Mouse (Mus musculus): Measurements from ENCODE around the gene Ubap2l. TPM values are rescaled to one million over a fixed set of nuclear protein-coding genes. Genes with fewer than 3 reads are reported as not detected.

Ubap2l gene
- polyA plus RNA-seq, 1 experiment from 2014 or later = 195 TPM

DNA sequence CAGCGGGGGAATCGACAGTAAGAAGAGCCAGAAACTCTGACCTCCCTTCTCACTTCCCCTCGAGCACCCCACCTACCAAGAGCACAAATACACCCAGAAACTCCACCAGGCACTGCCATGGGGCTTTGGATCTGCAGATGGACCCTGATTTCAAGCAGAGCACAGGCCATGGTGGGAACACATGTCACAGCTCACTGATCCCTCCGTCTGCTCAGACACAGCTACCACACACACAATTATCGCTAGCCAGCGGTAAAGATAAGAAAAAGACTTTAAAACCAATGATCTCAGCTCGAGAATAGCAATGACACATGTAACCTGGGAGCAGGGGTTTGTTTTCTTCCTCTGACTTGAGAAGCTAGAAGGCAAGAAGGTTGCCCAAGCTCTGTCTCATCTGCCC lies 83.9 kb downstream of the Ubap2l start:
- Histone ChIP-seq H3K9me3 (replicated peaks; ENCODE audit: control insufficient read depth, low read length) (no peaks in the 10 kb centered on the region), H3K27me3 (ENCODE audit: control insufficient read depth, insufficient read depth, low read length) (no peaks in the 10 kb centered on the region), H3K4me3 (ENCODE audit: low read depth, low read length) (no peak overlapping the region), H3K4me1 (ENCODE audit: control insufficient read depth, insufficient read depth, low read length) (peaks cover 16% of the 10 kb centered on the region), H3K27ac (ENCODE audit: low read depth, low read length) (no peak overlapping the region), H3K36me3 (ENCODE audit: control insufficient read depth, insufficient read depth, low read length) (no peaks in the 10 kb centered on the region), H3K9ac (ENCODE audit: low read depth, low read length) (no peak overlapping the region), H3K4me2 (no peak overlapping the region)
- no peak for ATAC-seq (replicated peaks; ENCODE audit: insufficient number of reproducible peaks, low FRiP score, low TSS enrichment)
- WGBS (ENCODE audit: insufficient replicate concordance) = 54% methylated on average over 7 of the region's 7 CpGs

DNA sequence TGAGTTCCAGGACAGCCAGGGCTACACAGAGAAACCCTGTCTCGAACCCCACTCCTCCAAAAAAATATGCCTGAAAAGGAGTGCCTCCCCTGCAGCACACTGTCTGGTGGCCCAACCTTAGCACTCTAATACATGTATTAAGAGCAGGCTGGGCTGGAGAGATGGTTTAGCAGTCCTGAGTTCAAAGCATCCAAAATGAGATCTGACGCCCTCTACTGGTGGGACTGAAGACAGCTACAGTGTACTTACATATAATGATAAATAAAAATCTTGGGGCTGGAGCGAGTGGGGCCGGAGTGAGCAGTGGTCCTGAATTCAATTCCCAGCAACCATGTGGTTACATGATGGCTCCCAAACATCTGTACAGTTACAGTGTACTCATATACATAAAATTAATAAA lies 85.5 kb downstream of the Ubap2l start:
- no peaks in the 10 kb centered on the region for H3K36me3 ChIP-seq (ENCODE audit: control insufficient read depth, insufficient read depth, low read length)
- H3K9ac ChIP-seq (ENCODE audit: low read depth, low read length) = no peak overlapping the region
- no peak overlapping the region for H3K4me2 ChIP-seq
- no peaks in the 10 kb centered on the region for H3K9me3 ChIP-seq (replicated peaks; ENCODE audit: control insufficient read depth, low read length)
- no peak overlapping the region for H3K4me3 ChIP-seq (ENCODE audit: low read depth, low read length)
- WGBS (ENCODE audit: insufficient replicate concordance) = 70% methylated on average over 4 of the region's 4 CpGs
- H3K27ac ChIP-seq (ENCODE audit: low read depth, low read length) = no peak overlapping the region
- H3K4me1 ChIP-seq (ENCODE audit: control insufficient read depth, insufficient read depth, low read length) = peaks cover 17% of the 10 kb centered on the region
- ATAC-seq (replicated peaks; ENCODE audit: insufficient number of reproducible peaks, low FRiP score, low TSS enrichment) = no peak
- H3K27me3 ChIP-seq (ENCODE audit: control insufficient read depth, insufficient read depth, low read length) = no peaks in the 10 kb centered on the region

DNA sequence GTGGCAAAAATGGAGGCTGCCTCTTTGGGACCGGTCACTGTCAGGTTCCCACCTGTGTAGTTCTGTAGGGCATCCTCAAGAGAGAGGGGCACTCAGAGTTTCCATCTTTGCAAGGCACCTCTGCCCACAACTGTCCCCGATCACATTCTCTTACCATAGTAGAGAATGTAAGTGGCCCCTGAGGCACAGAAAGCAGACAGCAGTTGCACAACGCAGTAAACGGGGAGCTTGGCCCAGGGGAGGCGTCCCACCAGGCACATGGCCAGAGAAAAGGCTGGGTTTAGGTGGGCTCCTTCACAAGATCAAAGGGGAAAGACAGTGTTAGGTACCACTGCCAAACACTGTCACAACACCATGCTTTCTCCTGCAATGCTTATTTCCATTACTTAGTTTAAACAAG lies 86.5 kb downstream of the Ubap2l start:
- H3K4me1 ChIP-seq (ENCODE audit: control insufficient read depth, insufficient read depth, low read length) = peaks cover 27% of the 10 kb centered on the region
- no peak overlapping the region for H3K4me3 ChIP-seq (ENCODE audit: low read depth, low read length)
- ATAC-seq (replicated peaks; ENCODE audit: insufficient number of reproducible peaks, low FRiP score, low TSS enrichment) = no peak
- H3K4me2 ChIP-seq = no peak overlapping the region
- H3K9ac ChIP-seq (ENCODE audit: low read depth, low read length) = no peak overlapping the region
- H3K36me3 ChIP-seq (ENCODE audit: control insufficient read depth, insufficient read depth, low read length) = no peaks in the 10 kb centered on the region
- H3K27me3 ChIP-seq (ENCODE audit: control insufficient read depth, insufficient read depth, low read length) = no peaks in the 10 kb centered on the region
- H3K27ac ChIP-seq (ENCODE audit: low read depth, low read length) = no peak overlapping the region
- 87% methylated on average over 5 of the region's 5 CpGs for WGBS (ENCODE audit: insufficient replicate concordance)
- no peaks in the 10 kb centered on the region for H3K9me3 ChIP-seq (replicated peaks; ENCODE audit: control insufficient read depth, low read length)

DNA sequence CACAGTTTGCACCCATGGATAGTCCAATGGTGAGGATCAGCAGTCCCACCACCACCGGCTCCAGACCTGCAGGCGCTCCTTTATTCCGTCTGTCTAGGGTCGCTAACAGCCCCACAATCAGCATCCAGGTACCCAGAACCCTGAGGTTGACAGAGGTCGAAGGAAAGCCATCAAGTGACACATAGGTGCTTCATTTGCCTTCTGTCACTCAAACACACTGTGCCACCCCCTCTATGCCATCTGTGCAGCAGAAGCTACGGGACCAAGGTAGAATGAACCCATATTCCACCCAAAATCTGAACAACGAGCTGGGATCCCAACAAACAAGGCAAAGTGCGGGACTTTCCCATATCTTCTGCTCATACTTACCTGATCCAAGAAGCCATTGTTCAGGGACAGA lies 86.9 kb downstream of the Ubap2l start:
- Histone ChIP-seq H3K36me3 (ENCODE audit: control insufficient read depth, insufficient read depth, low read length) (no peaks in the 10 kb centered on the region), H3K4me2 (no peak overlapping the region), H3K9ac (ENCODE audit: low read depth, low read length) (no peak overlapping the region), H3K9me3 (replicated peaks; ENCODE audit: control insufficient read depth, low read length) (no peaks in the 10 kb centered on the region), H3K27ac (ENCODE audit: low read depth, low read length) (no peak overlapping the region), H3K27me3 (ENCODE audit: control insufficient read depth, insufficient read depth, low read length) (no peaks in the 10 kb centered on the region), H3K4me1 (ENCODE audit: control insufficient read depth, insufficient read depth, low read length) (peaks cover 30% of the 10 kb centered on the region), H3K4me3 (ENCODE audit: low read depth, low read length) (no peak overlapping the region)
- 91% methylated on average over 8 of the region's 8 CpGs for WGBS (ENCODE audit: insufficient replicate concordance)
- no peak for ATAC-seq (replicated peaks; ENCODE audit: insufficient number of reproducible peaks, low FRiP score, low TSS enrichment)

DNA sequence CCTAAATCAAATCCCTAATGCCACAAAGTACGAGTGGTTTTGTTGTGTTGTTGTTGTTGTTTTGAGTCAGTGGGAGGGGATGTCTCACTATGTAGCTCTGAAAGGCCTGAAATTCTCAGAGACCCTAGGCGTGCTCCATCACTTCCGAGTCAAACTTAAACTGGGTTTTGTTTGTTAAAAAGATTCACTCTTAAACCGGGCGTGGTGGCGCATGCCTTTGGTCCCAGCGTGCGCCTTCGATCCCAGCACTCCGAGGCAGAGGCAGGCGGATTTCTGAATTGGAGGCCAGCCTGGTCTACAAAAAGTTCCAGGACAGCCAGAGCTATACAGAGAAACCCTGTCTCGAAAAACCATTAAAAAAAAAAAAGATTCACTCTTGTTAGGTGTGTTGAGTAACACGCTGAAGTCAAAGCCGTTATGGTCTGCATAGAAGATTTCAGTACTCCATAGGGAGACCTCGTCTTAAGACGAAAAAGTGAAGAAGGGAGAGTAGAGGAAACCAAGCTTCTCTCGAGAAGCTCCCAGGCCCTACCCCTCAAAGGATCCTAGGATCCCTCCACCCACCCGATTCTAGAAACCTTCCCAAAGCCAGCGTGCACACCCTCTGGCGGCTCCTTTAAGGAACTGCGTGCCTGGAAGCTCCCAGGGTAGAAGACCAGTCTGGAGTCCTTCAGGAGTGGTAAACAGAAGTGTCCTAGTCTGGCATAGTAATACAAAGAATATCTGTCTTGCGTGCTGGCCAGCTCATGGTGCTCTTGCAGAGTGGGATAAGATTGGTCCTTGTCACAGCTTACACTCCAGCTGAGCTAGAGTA lies 88.3 kb downstream of the Ubap2l start:
- ATAC-seq (replicated peaks; ENCODE audit: insufficient number of reproducible peaks, low FRiP score, low TSS enrichment) = no peak
- peaks cover 41% of the 10 kb centered on the region for H3K4me1 ChIP-seq (ENCODE audit: control insufficient read depth, insufficient read depth, low read length)
- 30% methylated on average over 22 of the region's 22 CpGs for WGBS (ENCODE audit: insufficient replicate concordance)
- H3K27ac ChIP-seq (ENCODE audit: low read depth, low read length) = peak overlapping the region; percentile 97
- no peaks in the 10 kb centered on the region for H3K9me3 ChIP-seq (replicated peaks; ENCODE audit: control insufficient read depth, low read length)
- no peaks in the 10 kb centered on the region for H3K36me3 ChIP-seq (ENCODE audit: control insufficient read depth, insufficient read depth, low read length)
- no peaks in the 10 kb centered on the region for H3K27me3 ChIP-seq (ENCODE audit: control insufficient read depth, insufficient read depth, low read length)
- H3K9ac ChIP-seq (ENCODE audit: low read depth, low read length) = peak overlapping the region; percentile 94
- H3K4me3 ChIP-seq (ENCODE audit: low read depth, low read length) = peak overlapping the region; percentile 96
- H3K4me2 ChIP-seq = peak overlapping the region; percentile 97

DNA sequence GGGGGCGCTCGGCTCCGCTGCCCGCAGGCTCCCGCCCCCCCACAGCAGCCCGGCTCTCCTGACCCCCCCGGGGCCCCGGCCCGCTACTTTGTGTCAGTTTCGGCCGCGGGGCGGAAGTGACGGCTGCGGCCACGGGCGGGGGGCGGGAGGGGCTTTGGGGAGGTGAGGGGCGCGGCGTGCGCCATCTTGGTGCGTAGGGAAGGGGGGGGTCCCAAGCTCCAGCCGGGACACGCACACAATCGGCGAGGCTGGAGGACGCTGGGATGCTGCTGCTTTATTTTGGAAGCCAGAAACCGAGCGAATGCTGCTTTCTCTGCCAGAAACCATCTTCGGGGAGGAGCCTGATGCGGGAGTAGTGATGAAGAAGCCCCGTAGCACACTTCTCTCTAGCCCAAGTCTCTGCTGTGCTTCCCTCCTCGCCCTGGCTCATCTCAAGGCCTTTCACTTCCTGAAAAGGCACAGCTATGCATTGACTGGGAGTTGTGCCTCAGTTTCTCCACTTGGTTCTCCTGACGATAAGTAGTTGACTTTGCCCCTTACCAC lies 89.1 kb downstream of the Ubap2l start, which contains the start of gene Atp8b2:
TSS of gene Atp8b2 (minus strand) at position 288 of the 543 bp plus-strand sequence.
- under 1% methylated on average over 25 of the region's 35 CpGs for WGBS (ENCODE audit: insufficient replicate concordance)

DNA sequence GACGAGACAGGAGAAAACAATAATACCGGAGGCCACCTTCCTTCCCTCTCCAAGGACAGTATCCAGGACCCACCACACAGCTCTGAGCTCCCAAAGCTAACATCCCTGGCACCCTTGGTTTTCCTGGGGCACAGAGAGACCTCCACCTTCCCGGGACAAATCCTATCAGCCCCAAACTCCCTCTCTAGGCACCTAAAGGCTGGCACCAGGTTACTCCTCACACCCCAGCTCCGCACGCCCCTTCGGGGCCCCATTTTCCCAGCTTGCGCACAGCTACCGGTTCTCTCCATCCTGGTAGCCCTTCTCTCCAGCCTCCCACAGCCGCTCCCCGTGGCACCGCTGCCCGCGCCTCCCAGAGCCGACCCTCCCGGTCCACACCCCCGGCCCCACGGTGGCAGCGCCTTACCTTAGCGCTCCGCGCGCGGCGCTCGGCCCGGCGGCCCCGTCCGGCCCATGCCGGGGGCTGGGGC lies 89.6 kb downstream of the Ubap2l start:
- H3K27me3 ChIP-seq (ENCODE audit: control insufficient read depth, insufficient read depth, low read length) = no peaks in the 10 kb centered on the region
- peak overlapping the region; percentile 96 for H3K4me3 ChIP-seq (ENCODE audit: low read depth, low read length)
- H3K9me3 ChIP-seq (replicated peaks; ENCODE audit: control insufficient read depth, low read length) = no peaks in the 10 kb centered on the region
- H3K9ac ChIP-seq (ENCODE audit: low read depth, low read length) = peak overlapping the region; percentile 94
- peak overlapping the region; percentile 97 for H3K27ac ChIP-seq (ENCODE audit: low read depth, low read length)
- peaks cover 10% of the 10 kb centered on the region; the same call in 1 of the 2 replicates for H3K36me3 ChIP-seq (ENCODE audit: control insufficient read depth, insufficient read depth, low read length)
- H3K4me2 ChIP-seq = peak overlapping the region; percentile 97
- 2% methylated on average over 30 of the region's 30 CpGs for WGBS (ENCODE audit: insufficient replicate concordance)
- no peak for ATAC-seq (replicated peaks; ENCODE audit: insufficient number of reproducible peaks, low FRiP score, low TSS enrichment)
- H3K4me1 ChIP-seq (ENCODE audit: control insufficient read depth, insufficient read depth, low read length) = peaks cover 38% of the 10 kb centered on the region

More for the DNA sequence above, 89.1 kb downstream of the Ubap2l start, which contains the start of gene Atp8b2:
- Histone ChIP-seq H3K4me1 (ENCODE audit: control insufficient read depth, insufficient read depth, low read length) (peaks cover 38% of the 10 kb centered on the region), H3K9me3 (replicated peaks; ENCODE audit: control insufficient read depth, low read length) (no peaks in the 10 kb centered on the region), H3K4me3 (ENCODE audit: low read depth, low read length) (peak within 1 kb of the TSS; percentile 96), H3K27me3 (ENCODE audit: control insufficient read depth, insufficient read depth, low read length) (no peaks in the 10 kb centered on the region), H3K27ac (ENCODE audit: low read depth, low read length) (peak within 1 kb of the TSS; percentile 97), H3K9ac (ENCODE audit: low read depth, low read length) (peak within 1 kb of the TSS; percentile 94), H3K36me3 (ENCODE audit: control insufficient read depth, insufficient read depth, low read length) (peaks cover 5% of the 10 kb centered on the region; the same call in 1 of the 2 replicates), H3K4me2 (peak within 1 kb of the TSS; percentile 97)
- ATAC-seq (replicated peaks; ENCODE audit: insufficient number of reproducible peaks, low FRiP score, low TSS enrichment) = peak; percentile 51

DNA sequence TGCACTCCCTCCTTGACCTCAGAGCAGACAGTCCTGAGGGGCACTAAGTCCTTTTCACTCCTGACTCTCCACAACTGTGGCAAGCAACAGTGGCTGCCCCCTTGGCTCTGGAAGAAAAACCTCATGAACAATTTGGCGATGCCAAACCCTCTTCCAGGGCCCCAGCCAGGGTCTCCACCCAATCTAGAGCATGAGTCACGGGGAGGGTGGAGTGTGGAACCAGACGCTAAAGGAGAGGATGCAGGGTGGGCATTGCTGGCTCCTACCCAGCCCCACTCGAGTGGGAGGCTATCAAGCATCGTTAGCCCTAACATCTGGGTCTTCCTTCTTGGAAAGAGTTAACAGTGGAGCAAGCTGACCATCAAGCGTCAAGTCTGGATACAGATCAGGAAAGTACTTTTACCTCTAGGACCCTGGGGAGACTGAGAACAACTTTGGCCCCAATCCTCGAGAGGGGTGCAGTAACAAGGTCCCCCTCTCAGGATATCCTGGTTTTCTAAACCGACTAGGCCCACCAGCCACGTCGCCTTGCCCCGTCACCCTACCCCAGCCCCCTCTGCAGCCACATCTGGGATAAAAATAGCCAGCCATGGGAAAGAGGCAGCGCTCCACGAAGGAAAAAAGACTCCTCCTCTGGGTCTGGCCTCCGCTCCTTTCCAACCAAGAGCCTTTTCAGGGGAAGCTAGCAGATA lies 90.2 kb downstream of the Ubap2l start:
- Histone ChIP-seq H3K4me1 (ENCODE audit: control insufficient read depth, insufficient read depth, low read length) (peaks cover 38% of the 10 kb centered on the region), H3K27me3 (ENCODE audit: control insufficient read depth, insufficient read depth, low read length) (no peaks in the 10 kb centered on the region), H3K9me3 (replicated peaks; ENCODE audit: control insufficient read depth, low read length) (no peaks in the 10 kb centered on the region), H3K27ac (ENCODE audit: low read depth, low read length) (peak overlapping the region; percentile 97), H3K4me2 (peak overlapping the region; percentile 97), H3K4me3 (ENCODE audit: low read depth, low read length) (peak overlapping the region; percentile 96), H3K36me3 (ENCODE audit: control insufficient read depth, insufficient read depth, low read length) (peaks cover 11% of the 10 kb centered on the region; the same call in 1 of the 2 replicates), H3K9ac (ENCODE audit: low read depth, low read length) (peak overlapping the region; percentile 94)
- 3% methylated on average over 14 of the region's 14 CpGs for WGBS (ENCODE audit: insufficient replicate concordance)
- ATAC-seq (replicated peaks; ENCODE audit: insufficient number of reproducible peaks, low FRiP score, low TSS enrichment) = no peak

Measured in heart, embryonic 11.5 days (tissue).